Mouse (Mus musculus): ENCODE measurements at regions not wholly inside any gene's neighbourhood (a gene's known extent, or its start where the extent isn't known, plus 50 kb on each side); places are given as distances from the start of the nearest gene placed in this dataset.
"Not testable (repeated sequence)": the region's sequence is repeated elsewhere in the genome, so short reads cannot be mapped to it uniquely, and the experiment has no call there.

DNA sequence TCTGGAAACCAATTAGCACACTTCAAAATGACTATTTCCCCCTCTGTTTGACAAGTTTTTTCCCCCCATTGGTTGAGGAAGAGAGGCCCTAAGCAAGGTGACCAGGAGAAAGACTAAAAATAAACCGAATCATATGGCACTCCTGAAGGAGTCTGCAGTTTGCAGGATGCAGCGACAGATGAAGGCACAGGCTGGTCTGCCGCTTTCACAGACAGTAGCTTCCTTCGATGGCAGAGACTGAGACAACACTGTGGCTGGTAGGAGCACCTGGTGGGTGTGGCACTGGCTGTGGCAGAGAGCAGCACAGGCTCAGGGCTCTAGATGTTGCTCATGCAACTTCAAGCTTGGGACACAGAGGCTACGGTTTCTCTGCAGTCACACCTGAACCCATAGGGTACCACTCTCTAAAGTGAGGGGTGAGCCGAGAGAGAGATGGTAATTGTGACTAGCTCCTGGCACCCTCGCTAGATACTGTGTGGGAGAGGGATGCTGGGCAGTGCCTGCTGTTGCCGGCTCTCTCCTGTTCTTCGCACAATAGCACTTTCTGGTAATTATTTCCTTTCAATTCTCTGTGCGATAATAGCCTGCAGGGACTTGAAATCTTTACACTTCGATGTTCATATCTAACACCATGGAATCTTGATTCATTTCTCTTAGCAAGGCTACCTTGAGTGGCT lies 88.7 kb upstream of the Myt1l start:
- Histone ChIP-seq H3K36me3 (ENCODE audit: control insufficient read depth, insufficient read depth, low read length, poor library complexity, severe bottlenecking) (no peaks in the 10 kb centered on the region), H3K27me3 (ENCODE audit: control insufficient read depth, insufficient read depth, low read length, poor library complexity, severe bottlenecking) (no peaks in the 10 kb centered on the region)
- DNase-seq (ENCODE audit: low read depth, low spot score) = no peak

DNA sequence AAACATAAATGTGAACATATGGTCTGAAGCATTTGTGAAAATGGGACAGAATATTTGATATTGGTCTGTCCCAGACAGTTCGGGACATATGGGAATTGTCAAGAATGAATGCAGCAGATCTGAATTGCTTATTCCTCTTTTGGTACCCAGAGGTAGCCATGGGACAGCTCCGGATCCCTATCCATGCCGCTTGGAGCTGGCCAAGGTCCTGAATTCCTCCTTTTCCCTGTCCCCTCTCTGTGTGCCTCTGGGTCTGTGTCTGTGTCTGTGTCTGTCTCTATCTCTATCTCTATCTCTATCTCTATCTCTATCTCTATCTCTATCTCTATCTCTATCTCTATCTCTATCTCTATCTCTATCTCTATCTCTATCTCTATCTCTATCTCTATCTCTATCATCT lies 63.0 kb upstream of the Myt1l start:
- H3K36me3 ChIP-seq (ENCODE audit: control insufficient read depth, insufficient read depth, low read length, poor library complexity, severe bottlenecking); DNase-seq (ENCODE audit: low read depth, low spot score); H3K27me3 ChIP-seq (ENCODE audit: control insufficient read depth, insufficient read depth, low read length, poor library complexity, severe bottlenecking): not testable (repeated sequence)
